Comparison of ENCODE assay signal across 8 mouse cellular contexts in the genomic region with DNA sequence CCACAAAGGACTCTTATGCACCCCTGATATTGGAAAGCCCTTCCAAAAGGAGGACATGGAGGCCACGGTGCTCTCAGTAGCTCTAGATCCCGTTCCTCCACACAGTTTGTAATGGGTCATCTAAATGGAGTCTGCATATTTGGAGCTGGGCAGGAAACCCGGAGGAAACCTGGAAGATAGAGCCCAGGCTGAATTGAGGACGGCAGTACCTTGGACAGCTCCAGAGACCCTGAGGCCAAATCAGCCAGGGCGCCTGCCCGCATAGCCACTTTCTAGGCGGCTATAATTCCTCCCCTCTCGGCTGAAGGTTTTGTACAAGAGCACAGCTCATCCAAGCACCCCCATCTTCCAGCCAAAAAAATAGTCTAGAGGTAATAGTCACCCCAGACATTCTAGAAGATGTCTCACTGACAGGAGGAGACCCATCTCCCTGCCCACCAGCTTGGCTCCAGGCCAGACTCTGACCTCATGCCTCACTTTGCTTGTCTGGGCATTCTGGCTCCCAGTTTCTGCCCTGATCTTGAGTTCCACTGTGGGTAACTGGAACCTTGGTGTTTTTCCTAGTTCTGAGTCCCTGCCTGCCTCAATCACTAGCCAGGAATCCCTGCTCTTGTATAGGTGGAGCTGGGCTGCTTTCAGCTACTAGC. TPM values are rescaled to one million over a fixed set of nuclear protein-coding genes. Genes with fewer than 3 reads are reported as not detected.
DNase-seq lines count a peak whose midpoint lies in the region; ATAC-seq and TF ChIP-seq lines count a peak whose summit lies in the region.

No protein-coding gene starts in this region.

- peak; percentile 24 to 46 for DNase-seq in heart, adult 2 months
- no peak for DNase-seq in heart, adult 8-10 months (ENCODE audit: low spot score)
- peak; percentile 40 for DNase-seq in thymus, adult 2 months
- DNase-seq in thymus, adult 18-20 months, result no peak
- DNase-seq in forelimb bud, embryonic 11.5 days (ENCODE audit: low read depth, low spot score), result peak; percentile 81
- peak; percentile 84 for DNase-seq in mesoderm, embryonic 11.5 days (ENCODE audit: low read depth, low spot score)
- DNase-seq in spleen, adult 12 weeks (ENCODE audit: low spot score), result no peak

- intact Hi-C loops in heart, adult 2 months (cut with DNase I), result no loop called here

- no peak for TF ChIP-seq CTCF in heart, adult 2 months (IDR thresholded peaks at IDR 0.05)
- no peak for TF ChIP-seq CTCF in thymus, adult 2 months (IDR thresholded peaks at IDR 0.05; ENCODE audit: borderline replicate concordance, control insufficient read depth, extremely low read depth, insufficient read depth, low read length, poor library complexity)

- H3K4me3 ChIP-seq in heart, adult 2 months, result no peak overlapping the region
- no peak overlapping the region for H3K4me3 ChIP-seq in thymus, adult 2 months (ENCODE audit: control insufficient read depth, insufficient read depth, low read length)
- no peak overlapping the region for H3K4me3 ChIP-seq in forebrain, embryonic 13.5 days

- ATAC-seq in forebrain, embryonic 13.5 days, result no peak

- H3K9ac ChIP-seq in heart, adult 2 months (ENCODE audit: low read depth, low read length), result no peak overlapping the region
- no peak overlapping the region for H3K9ac ChIP-seq in forebrain, embryonic 13.5 days

- H3K4me2 ChIP-seq in forebrain, embryonic 13.5 days, result no peak overlapping the region

- no peak for TF ChIP-seq POLR2A in heart, adult 2 months (IDR thresholded peaks at IDR 0.05; ENCODE audit: insufficient read depth, low read depth, low read length)
- no peak for TF ChIP-seq POLR2A in thymus, adult 2 months (IDR thresholded peaks at IDR 0.05; ENCODE audit: control insufficient read depth, extremely low read depth, insufficient read depth, low read length, poor library complexity)

- no peaks in the 10 kb centered on the region for H3K9me3 ChIP-seq in forebrain, embryonic 13.5 days (replicated peaks)

- H3K79me2 ChIP-seq in heart, adult 2 months (replicated peaks; ENCODE audit: control insufficient read depth, insufficient read depth, low read length), result no peaks in the 10 kb centered on the region

- H3K4me1 ChIP-seq in heart, adult 2 months (ENCODE audit: control insufficient read depth, insufficient read depth, low read length), result no peaks in the 10 kb centered on the region
- peaks cover 27% of the 10 kb centered on the region for H3K4me1 ChIP-seq in thymus, adult 2 months (replicated peaks; ENCODE audit: control insufficient read depth, insufficient read depth, low read length)
- peaks cover 32% of the 10 kb centered on the region for H3K4me1 ChIP-seq in forebrain, embryonic 13.5 days

- no peak overlapping the region for H3K27ac ChIP-seq in heart, adult 2 months
- H3K27ac ChIP-seq in thymus, adult 2 months (ENCODE audit: control insufficient read depth, insufficient read depth, low read length), result no peak overlapping the region
- H3K27ac ChIP-seq in forebrain, embryonic 13.5 days, result no peak overlapping the region

- H3K27me3 ChIP-seq in heart, adult 2 months (ENCODE audit: control insufficient read depth, insufficient read depth, low read length), result peaks cover 11% of the 10 kb centered on the region
- H3K27me3 ChIP-seq in thymus, adult 2 months (ENCODE audit: control insufficient read depth, insufficient read depth, low read length), result peaks cover 17% of the 10 kb centered on the region
- H3K27me3 ChIP-seq in forebrain, embryonic 13.5 days, result peaks cover 63% of the 10 kb centered on the region

- no peaks in the 10 kb centered on the region for H3K36me3 ChIP-seq in heart, adult 2 months (ENCODE audit: control insufficient read depth, insufficient read depth, low read length)
- no peaks in the 10 kb centered on the region for H3K36me3 ChIP-seq in thymus, adult 2 months (ENCODE audit: control insufficient read depth, insufficient read depth, low read length)
- H3K36me3 ChIP-seq in forebrain, embryonic 13.5 days (ENCODE audit: poor library complexity, severe bottlenecking), result no peaks in the 10 kb centered on the region

- WGBS in heart, adult 2 months, result 2% methylated on average over 8 of the region's 8 CpGs
- WGBS in thymus, adult 2 months, result 5% methylated on average over 8 of the region's 8 CpGs
- WGBS in forebrain, embryonic 13.5 days, result 4% methylated on average over 8 of the region's 8 CpGs

- no peak for TF ChIP-seq EP300 in heart, adult 2 months (IDR thresholded peaks at IDR 0.05; ENCODE audit: insufficient read depth, low read depth, low read length)

RNA-seq across cellular contexts. Expression of a gene that starts 1.3 kb away (rescaled TPM):
- under 1 TPM in 1 of 2 experiments, not detected in 1; 0.09 TPM for total RNA-seq in heart, adult 2 months (2021)
- polyA plus RNA-seq in heart, adult 2 months (2012; rRNA removed), result 0.03 and 0.18 TPM in 2 replicates
- under 1 TPM; 0.03 to 0.52 (median 0.18) TPM for total RNA-seq in heart, adult 8-10 months (2022)
- 0.19 and 0.20 TPM in 2 replicates for polyA plus RNA-seq in thymus, adult 2 months (2012; rRNA removed)
- polyA plus RNA-seq in forebrain, embryonic 13.5 days (2015; fragmentation: Nextera tagmentation; extraction: Ambion mirVana), result 0.88 and 1.5 TPM in 2 replicates

Comparison
In these comparisons a context has a peak if more than half of its experiments do, and no peak if none do; other contexts are left out.
1. DNase-seq: peak in heart, adult 2 months (2 of 2), thymus, adult 2 months (single experiment), forelimb bud, embryonic 11.5 days (single experiment) and mesoderm, embryonic 11.5 days (single experiment); none in heart, adult 8-10 months (single experiment), thymus, adult 18-20 months (0 of 2) and spleen, adult 12 weeks (single experiment).